Mouse (Mus musculus) limb, embryonic 13.5 days (tissue): ENCODE measurements around the gene Nhlrc4. TPM values are rescaled to one million over a fixed set of nuclear protein-coding genes. Genes with fewer than 3 reads are reported as not detected.

Experiments
- polyA plus RNA-seq: library from polyadenylated mRNA; unstranded; fragments of >200 nt; fragmentation: Nextera tagmentation; extraction: Ambion mirVana; gene quantifications from 2 replicates; pipeline ENCODE4 v1.2.1, GENCODE M21; 2015

Nhlrc4 gene
- polyA plus RNA-seq, 1 experiment from 2014 or later: not detected

Other genes starting within 250 kb of the Nhlrc4 start
- gene Gng13, start 227.8 kb downstream of the Nhlrc4 start, polyA plus RNA-seq: 1.7 and 2.6 TPM in 2 replicates
- gene Chtf18, start 217.5 kb downstream of the Nhlrc4 start, polyA plus RNA-seq: 32.2 and 34.8 TPM in 2 replicates
- 25.8 and 27.0 TPM in 2 replicates for gene Rpusd1, start 217.3 kb downstream of the Nhlrc4 start, polyA plus RNA-seq
- gene Mslnl, start 208.9 kb downstream of the Nhlrc4 start, polyA plus RNA-seq: not detected in 2 replicates
- not detected in 2 replicates for gene Msln, start 190.6 kb downstream of the Nhlrc4 start, polyA plus RNA-seq
- gene Narfl, start 171.2 kb downstream of the Nhlrc4 start, polyA plus RNA-seq: 25.5 and 25.7 TPM in 2 replicates
- 85.1 and 98.6 TPM in 2 replicates for gene Haghl, start 159.3 kb downstream of the Nhlrc4 start, polyA plus RNA-seq
- 0.27 and 0.31 TPM in 2 replicates for gene Ccdc78, start 158.4 kb downstream of the Nhlrc4 start, polyA plus RNA-seq
- 65.5 and 73.1 TPM in 2 replicates for gene Fam173a, start 152.1 kb downstream of the Nhlrc4 start, polyA plus RNA-seq
- gene AC134908.4, start 149.3 kb downstream of the Nhlrc4 start, polyA plus RNA-seq: 2.2 TPM in 1 of 2 replicates, not detected in the other
- 50.7 and 52.5 TPM in 2 replicates for gene Metrn, start 147.8 kb downstream of the Nhlrc4 start, polyA plus RNA-seq
- gene Fbxl16, start 135.9 kb downstream of the Nhlrc4 start, polyA plus RNA-seq: 2.2 and 2.8 TPM in 2 replicates
- 25.2 and 27.7 TPM in 2 replicates for gene Wdr24, start 121.3 kb downstream of the Nhlrc4 start, polyA plus RNA-seq
- gene Jmjd8, start 116.1 kb downstream of the Nhlrc4 start, polyA plus RNA-seq: 57.9 and 60.7 TPM in 2 replicates
- 359 and 366 TPM in 2 replicates for gene Stub1, start 111.6 kb downstream of the Nhlrc4 start, polyA plus RNA-seq
- gene Rhbdl1, start 107.7 kb downstream of the Nhlrc4 start, polyA plus RNA-seq: 1.4 and 1.6 TPM in 2 replicates
- gene Gm20683, start 103.2 kb downstream of the Nhlrc4 start, polyA plus RNA-seq: 1.5 and 1.9 TPM in 2 replicates
- gene Rhot2, start 100.1 kb downstream of the Nhlrc4 start, polyA plus RNA-seq: 25.7 and 26.8 TPM in 2 replicates
- gene Wdr90, start 83.5 kb downstream of the Nhlrc4 start, polyA plus RNA-seq: 24.9 and 26.2 TPM in 2 replicates
- 9.8 and 12.2 TPM in 2 replicates for gene Mcrip2, start 76.2 kb downstream of the Nhlrc4 start, polyA plus RNA-seq
- 56.1 and 56.2 TPM in 2 replicates for gene Mettl26, start 69.9 kb downstream of the Nhlrc4 start, polyA plus RNA-seq
- gene Wfikkn1, start 64.1 kb downstream of the Nhlrc4 start, polyA plus RNA-seq: 0.41 and 0.57 TPM in 2 replicates
- gene Rab40c, start 25.2 kb downstream of the Nhlrc4 start, polyA plus RNA-seq: 33.4 and 37.6 TPM in 2 replicates
- 50.2 and 50.5 TPM in 2 replicates for gene Pigq, start within 50 bp of the Nhlrc4 start, polyA plus RNA-seq
- 0.19 and 0.31 TPM in 2 replicates for gene A930017K11Rik, start 7.6 kb upstream of the Nhlrc4 start, polyA plus RNA-seq
- 24.8 and 25.4 TPM in 2 replicates for gene Capn15, start 40.8 kb upstream of the Nhlrc4 start, polyA plus RNA-seq
- 19.5 and 20.5 TPM in 2 replicates for gene Rab11fip3, start 124.6 kb upstream of the Nhlrc4 start, polyA plus RNA-seq
- 35.3 and 36.2 TPM in 2 replicates for gene Decr2, start 145.4 kb upstream of the Nhlrc4 start, polyA plus RNA-seq
- 125 and 135 TPM in 2 replicates for gene Nme4, start 150.6 kb upstream of the Nhlrc4 start, polyA plus RNA-seq
- 0.97 and 1.0 TPM in 2 replicates for gene Tmem8, start 168.3 kb upstream of the Nhlrc4 start, polyA plus RNA-seq
- gene Mrpl28, start 178.5 kb upstream of the Nhlrc4 start, polyA plus RNA-seq: 193 and 199 TPM in 2 replicates
- gene Axin1, start 193.7 kb upstream of the Nhlrc4 start, polyA plus RNA-seq: 11.3 and 12.1 TPM in 2 replicates